Mouse (Mus musculus): ENCODE results near the gene Gm3029.
"Not testable (repeated sequence)": the region's sequence is repeated elsewhere in the genome, so short reads cannot be mapped to it uniquely, and the experiment has no call there.

The Gm3029 gene

GRCm38 (mm10) chr14:3931456-3931855 lies at the start of gene Gm3029:
Gene Gm3029 (plus strand): TSS chr14:3931756.
- not testable (repeated sequence) for DNase-seq (ENCODE audit: low spot score)

- DNase-seq (ENCODE audit: low spot score): not testable (repeated sequence)
Measured at GRCm38 (mm10) chr14:3883872-3884271, 47.7 kb upstream of the Gm3029 start, which contains the start of gene Gm2916. Gene Gm2916 (plus strand): TSS chr14:3884172.

- DNase-seq (ENCODE audit: low spot score): not testable (repeated sequence)
Measured at GRCm38 (mm10) chr14:3963247-3963646, 31.7 kb downstream of the Gm3029 start, which contains the start of gene Gm3095. Gene Gm3095 (plus strand): TSS chr14:3963547.

All from spleen, adult 12 weeks (tissue).